Mouse (Mus musculus): ENCODE data around the gene Ascc2.

DNA sequence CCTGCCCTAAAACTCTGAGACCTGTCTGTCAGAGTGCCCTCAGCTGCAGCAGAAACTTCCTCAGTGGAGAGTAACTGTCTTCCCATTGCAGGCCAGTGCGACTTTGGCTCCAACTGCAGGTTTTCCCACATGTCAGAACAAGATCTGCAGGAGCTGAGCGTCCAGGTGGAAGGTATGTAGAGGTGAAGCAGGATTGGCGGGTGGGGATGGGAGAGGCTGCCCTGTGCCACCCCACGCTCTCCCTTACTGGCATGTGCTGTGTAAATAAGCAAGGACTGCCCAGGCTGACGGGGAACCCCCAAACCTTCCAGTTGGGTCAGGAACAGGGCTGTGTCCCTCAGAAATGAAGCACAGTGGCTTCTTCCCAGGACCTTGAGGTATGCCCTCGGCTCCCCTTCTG, 92.5 kb downstream of the Ascc2 start:
- TF ChIP-seq MAFK (IDR thresholded peaks at IDR 0.05; ENCODE audit: insufficient read depth, low read depth, low read length): no peak
- TF ChIP-seq ZC3H11A (IDR thresholded peaks at IDR 0.05; ENCODE audit: borderline replicate concordance, low read depth, low read length): no peak
- no peak for TF ChIP-seq HCFC1 (IDR thresholded peaks at IDR 0.05; ENCODE audit: borderline replicate concordance, insufficient read depth, low read length)
- TF ChIP-seq CHD2 (IDR thresholded peaks at IDR 0.05; ENCODE audit: low read depth, low read length): no peak
